Mouse (Mus musculus): Measurements from ENCODE around the gene Tapbp.

The Tapbp gene

DNA sequence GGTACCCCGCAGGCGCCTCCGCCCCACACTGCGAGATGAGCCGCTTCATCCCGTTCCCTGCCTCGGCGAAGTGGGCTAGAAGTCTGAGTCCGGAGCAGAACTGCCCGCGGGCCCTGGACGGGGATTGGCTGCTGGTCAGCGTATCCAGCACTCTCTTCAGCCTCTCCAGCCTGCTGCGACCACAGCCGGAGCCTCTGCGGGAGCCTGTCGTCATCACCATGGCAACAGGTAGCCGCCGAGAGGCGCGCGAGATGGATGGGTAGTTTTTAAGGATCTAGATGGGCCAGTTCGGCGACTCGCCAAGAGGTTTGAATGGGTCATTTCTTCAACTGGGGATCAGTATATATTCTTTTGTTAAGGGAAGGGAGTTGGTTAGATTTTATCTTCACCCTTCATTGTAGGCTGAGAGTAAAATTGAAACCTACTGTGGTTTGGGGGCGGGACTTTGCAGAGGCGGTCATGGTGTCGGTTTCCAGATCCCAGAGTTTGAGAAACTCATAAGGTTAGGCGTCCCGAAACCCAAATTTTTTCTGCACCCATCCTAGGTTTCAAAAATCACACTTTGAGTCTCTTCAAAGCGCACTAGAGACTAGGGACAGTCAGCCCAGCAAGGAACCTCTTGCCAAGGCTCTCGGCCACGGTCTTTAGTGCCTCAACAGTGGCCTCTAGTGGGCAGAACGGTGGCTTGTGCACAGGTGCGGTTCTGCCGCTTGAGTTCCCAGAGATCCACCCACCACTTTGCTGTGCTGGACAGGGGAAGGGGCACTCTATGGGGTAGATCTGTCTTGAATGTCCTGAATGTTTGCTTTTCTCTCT is 4.8 kb downstream of the Tapbp start:
- DNase-seq (ENCODE audit: low read depth, low spot score), result peak; percentile 84

- DNase-seq (ENCODE audit: low read depth, low spot score), result no peak
These were observed 5.7 kb downstream of the Tapbp start for GRCm38 (mm10) chr17:33921361-33921760.

GRCm38 (mm10) chr17:33924577-33925283 is 9.0 kb downstream of the Tapbp start:
- peak; percentile 65 for DNase-seq (ENCODE audit: low read depth, low spot score)

- no peak for DNase-seq (ENCODE audit: low read depth, low spot score)
These were observed 9.9 kb downstream of the Tapbp start for GRCm38 (mm10) chr17:33925406-33926116.

GRCm38 (mm10) chr17:33926207-33926932 is 10.7 kb downstream of the Tapbp start:
- DNase-seq (ENCODE audit: low read depth, low spot score), result no peak

DNA sequence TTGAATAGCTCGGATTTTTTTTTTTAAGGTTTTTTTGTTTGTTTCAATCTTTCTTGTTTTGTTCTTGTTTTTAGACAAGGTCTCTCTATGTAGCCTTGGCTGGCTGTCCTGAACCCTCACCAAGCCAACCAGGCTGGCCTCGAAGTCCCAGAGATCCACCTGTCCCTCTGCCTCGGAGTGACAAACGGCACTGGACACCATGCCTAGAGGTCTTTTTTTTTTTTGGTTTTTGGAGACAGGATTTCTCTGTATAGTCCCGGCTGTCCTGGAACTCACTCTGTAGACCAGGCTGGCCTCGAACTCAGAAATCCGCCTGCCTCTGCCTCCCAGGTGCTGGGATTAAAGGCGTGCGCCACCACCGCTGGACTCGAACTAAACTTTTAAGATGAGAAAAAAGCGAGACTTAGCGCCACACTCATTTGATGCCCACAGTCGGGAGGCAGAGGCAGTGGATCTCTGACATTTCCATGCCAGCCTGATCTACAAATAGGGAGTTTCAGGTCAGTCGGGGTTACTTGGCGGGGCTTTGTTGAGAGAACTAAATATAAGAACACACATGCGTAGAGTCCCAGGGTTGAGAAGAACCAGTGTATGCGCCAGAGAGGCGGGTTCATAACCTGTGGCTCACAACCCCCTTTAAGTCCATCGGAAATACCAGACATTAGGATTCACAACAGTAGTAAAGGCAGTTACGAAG is 12.7 kb downstream of the Tapbp start:
- DNase-seq (ENCODE audit: low read depth, low spot score), result no peak

DNA sequence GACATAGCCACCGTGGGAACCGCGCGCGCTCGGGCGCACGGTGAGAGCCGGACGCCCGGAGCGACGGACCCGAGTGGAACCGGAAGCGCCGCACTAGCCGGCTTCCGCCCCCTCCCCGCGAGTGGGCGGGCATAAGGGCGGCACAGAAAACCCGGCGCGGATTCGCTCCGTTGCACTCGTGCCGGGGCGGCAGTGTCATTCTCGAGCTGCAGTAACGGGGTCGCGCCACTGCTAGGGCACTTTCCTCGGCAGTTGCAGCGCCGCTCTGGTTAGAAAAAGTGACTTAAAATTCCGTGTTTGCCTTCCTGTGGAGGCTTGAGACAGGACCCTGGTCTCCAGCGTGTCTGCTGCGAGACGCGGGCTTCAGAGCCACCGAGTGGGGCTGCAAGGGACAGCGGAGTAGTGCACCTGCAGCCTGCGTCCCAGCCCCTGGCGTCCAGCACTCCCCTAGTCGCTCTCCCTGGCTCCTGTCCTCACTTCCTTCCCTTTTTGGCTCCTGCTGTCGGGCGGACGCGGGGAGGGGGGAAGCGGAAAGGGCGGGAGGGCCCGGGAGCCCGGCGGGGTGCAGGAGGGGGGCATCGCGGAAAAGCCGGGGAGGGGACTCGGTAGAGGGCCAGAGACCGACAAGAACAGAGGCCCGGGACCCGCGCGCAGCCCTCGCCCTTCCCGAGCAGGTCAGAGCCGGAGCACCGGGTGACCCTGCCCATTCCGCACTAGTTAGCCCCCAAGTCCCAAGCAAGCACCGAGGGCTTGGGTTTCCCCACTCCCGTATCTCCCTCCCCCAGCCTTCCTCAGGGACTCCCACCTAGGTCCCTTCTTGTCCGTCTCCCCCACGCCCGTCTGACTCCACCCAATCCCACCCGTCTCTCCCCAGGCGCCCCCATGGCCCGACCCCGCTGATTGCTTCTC is 13.9 kb downstream of the Tapbp start, which contains the start of gene Rgl2:
TSS of gene Rgl2 (plus strand) at position 173 of the 909 bp plus-strand sequence.
- peak; percentile 89 for DNase-seq (ENCODE audit: low read depth, low spot score)

GRCm38 (mm10) chr17:33930280-33931158 is 14.8 kb downstream of the Tapbp start:
- DNase-seq (ENCODE audit: low read depth, low spot score), result no peak

DNA sequence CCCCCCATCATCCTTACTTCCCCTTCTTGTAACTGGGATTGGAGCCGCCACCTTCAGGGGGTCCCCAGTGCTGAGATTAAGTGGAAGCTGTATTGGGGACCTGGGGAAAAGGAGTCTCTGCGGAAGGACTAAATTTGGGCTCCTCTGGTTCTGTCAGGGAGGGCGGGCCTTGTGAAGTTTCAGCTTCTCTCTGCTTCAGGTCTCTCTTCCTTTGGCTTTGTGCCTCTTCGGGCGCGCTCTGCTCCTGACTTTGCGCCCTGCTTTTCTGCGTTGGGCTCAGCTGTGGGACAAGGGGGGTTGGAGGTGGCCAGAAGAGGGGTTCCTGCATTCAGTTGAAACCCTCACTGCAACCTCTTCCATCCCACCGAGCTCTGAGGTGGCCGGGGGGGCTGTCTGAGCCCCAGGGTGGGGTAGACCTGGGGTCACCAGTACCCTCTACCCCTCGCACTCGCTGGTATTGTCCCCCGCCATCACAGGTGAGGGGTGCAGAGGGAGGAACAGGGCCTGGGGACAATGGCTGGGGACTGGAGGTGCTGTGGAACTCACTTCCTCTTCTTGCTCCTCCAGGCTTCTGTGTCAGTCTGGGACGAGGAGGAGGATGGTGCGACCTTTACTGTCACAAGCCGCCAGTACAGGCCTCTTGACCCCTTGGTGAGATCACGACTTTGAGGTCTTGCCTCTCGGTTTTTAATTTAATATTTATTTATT is 15.6 kb downstream of the Tapbp start:
- DNase-seq (ENCODE audit: low read depth, low spot score), result no peak

DNA sequence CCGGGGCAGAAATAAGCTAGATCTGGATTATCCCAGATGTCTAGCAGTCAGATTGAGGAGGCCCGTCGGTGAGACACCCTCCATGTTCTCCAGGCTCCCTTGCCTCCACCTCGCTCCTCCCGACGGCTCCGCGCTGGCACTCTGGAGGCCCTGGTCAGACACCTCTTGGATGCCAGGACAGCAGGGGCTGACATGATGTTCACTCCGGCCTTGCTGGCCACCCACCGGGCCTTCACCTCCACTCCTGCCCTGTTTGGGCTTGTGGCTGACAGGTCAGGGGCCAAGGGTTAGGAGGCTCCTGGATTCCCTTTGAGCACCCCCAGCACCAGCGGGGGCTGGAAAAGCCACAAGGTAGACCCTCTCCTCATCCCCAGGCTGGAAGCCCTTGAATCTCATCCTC is 16.2 kb downstream of the Tapbp start:
- DNase-seq (ENCODE audit: low read depth, low spot score), result no peak

GRCm38 (mm10) chr17:33932448-33932847 is 16.7 kb downstream of the Tapbp start:
- DNase-seq (ENCODE audit: low read depth, low spot score), result no peak

- DNase-seq (ENCODE audit: low read depth, low spot score), result no peak
These were observed 17.3 kb downstream of the Tapbp start for GRCm38 (mm10) chr17:33932970-33933369.

DNA sequence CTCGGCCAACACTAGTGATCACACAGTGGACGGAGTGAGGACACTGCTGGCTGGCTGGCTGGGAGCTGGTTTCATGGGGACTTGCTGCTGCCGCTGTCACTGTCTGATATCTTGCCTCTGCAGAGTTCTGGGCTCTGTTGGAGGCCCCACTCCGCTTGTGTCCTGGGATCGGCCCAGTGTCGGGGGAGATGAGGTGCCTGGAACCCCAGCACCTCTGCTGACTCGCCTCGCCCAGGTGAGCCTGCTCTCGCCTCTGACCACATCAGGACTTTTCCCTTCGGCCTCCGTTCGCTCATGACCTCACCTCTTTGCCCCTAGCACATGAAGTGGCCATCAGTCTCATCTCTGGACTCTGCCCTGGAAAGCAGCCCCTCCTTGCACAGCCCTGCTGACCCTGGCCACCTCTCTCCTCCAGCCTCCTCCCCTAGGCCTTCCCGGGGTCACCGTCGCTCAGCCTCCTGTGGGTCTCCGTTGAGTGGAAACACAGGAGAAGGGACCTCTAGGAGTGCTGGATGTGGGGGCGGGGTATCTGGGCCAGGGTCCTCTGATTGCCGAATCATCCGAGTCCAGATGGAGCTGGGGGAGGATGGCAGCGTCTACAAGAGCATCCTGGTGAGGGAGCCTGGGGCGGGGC is 19.8 kb downstream of the Tapbp start:
- DNase-seq (ENCODE audit: low read depth, low spot score), result no peak

- DNase-seq (ENCODE audit: low read depth, low spot score), result no peak
These were observed 21.3 kb downstream of the Tapbp start for GRCm38 (mm10) chr17:33936993-33937392.

GRCm38 (mm10) chr17:33938783-33939182 is 23.1 kb downstream of the Tapbp start:
- no peak for DNase-seq (ENCODE audit: low read depth, low spot score)

DNA sequence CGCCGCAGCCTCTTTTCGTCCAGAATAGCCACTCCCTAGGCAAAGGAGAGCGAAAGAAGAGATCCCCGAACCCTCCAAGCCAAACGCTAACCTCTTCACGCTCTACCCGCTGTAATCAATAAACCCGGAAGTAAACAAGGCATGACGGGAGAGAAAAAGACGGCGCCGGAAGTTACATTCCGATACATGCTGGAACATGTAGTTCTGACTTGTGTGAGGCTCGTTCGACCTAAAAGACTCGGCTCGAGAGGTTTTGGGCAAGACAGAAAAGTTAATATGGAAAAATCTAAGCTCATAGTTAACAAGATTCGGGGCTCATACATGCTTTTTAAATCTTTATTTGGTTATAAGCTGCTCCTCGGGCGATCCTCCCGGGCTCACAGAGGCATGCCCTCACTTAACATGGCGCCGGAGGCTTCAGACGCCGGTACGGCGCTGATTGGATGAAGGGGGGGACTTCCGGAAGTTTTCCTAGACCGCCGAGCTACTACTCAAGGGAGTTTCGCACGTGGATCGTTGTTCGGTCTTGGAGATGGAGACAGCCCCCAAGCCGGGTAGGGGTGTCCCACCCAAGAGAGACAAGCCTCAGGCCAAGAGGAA is 24.6 kb downstream of the Tapbp start, which contains the start of the genes Pfdn6 and Wdr46:
TSS of gene Pfdn6 (minus strand) at position 138 of the 600 bp plus-strand sequence.
TSS of gene Wdr46 (plus strand) at position 455 of the 600 bp plus-strand sequence.
- peak; percentile 85 for DNase-seq (ENCODE audit: low read depth, low spot score)

GRCm38 (mm10) chr17:33940981-33941380 is 25.3 kb downstream of the Tapbp start:
- DNase-seq (ENCODE audit: low read depth, low spot score), result no peak

Measured in c-Kit-negative CD71-positive TER-119-positive erythroid progenitor cells, embryonic 14.5 days (primary cell).